Mouse (Mus musculus): ENCODE measurements around the gene Aknad1.

DNA sequence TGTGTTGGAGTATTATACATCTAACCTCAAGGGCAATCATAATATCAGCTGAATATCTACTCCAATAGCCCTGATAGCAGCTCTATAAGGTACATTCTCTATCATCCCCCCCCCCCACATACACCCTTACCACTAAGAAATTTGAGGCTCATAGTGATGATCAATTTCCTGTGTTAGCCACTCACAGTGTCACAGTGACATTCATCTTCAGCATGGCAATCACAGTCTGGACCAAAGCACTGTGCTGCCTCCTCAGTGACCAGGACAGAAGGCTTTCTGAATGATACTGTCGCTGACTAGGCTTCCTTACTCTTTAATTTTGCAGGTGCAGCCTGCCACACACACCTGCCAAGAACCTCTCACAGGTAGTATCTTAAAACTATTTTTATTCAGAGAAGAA, 16.7 kb downstream of the Aknad1 start:
- TF ChIP-seq POLR2A (IDR thresholded peaks at IDR 0.05; ENCODE audit: low read depth, low read length) (no peak), CTCF (IDR thresholded peaks at IDR 0.05; ENCODE audit: borderline replicate concordance, insufficient read depth, low read length) (no peak)

All from embryonic fibroblast, embryonic 13.5 days (primary cell).